Mouse (Mus musculus) bone marrow, adult 2 months (tissue): ENCODE results near the gene Stt3b.

ENCODE experiments used
- CTCF ChIP-seq: fragments of 200-500 bp; IDR thresholded peaks from 2 replicates; pipeline ENCODE4 v1.5.1; 2011; ENCODE audit warnings: low read length, control low read depth; ENCODE audit not compliant: control insufficient read depth, insufficient read depth
- POLR2A ChIP-seq: fragments of 200-500 bp; IDR thresholded peaks from 2 replicates; pipeline ENCODE4 v1.6.1; 2011; ENCODE audit warnings: low read depth, mild to moderate bottlenecking, control low read depth, low read length, borderline replicate concordance; ENCODE audit not compliant: control insufficient read depth

GRCm38 (mm10) chr9:115234561-115234960, 75.7 kb downstream of the Stt3b start:
- no peak for TF ChIP-seq CTCF
- no peak for TF ChIP-seq POLR2A
